Mouse (Mus musculus) spleen, postnatal 14 days (tissue): ENCODE data around the gene Gm1043.

ENCODE experiments used
- DNase-seq, 2 experiments: peaks; one replicate each; pipeline ENCODE4 v3.0.0; 2021 to 2022; ENCODE audit warnings: low spot score in 2 of 2

Gm1043 gene

GRCm38 (mm10) chr5:37085241-37085640, at the start of gene Gm1043:
Gene Gm1043, plus strand, starts transcription at chr5:37085370.
- DNase-seq = no peak

- DNase-seq = no peak
These were observed 49.3 kb upstream of the Gm1043 start for GRCm38 (mm10) chr5:37035896-37036295.

DNA sequence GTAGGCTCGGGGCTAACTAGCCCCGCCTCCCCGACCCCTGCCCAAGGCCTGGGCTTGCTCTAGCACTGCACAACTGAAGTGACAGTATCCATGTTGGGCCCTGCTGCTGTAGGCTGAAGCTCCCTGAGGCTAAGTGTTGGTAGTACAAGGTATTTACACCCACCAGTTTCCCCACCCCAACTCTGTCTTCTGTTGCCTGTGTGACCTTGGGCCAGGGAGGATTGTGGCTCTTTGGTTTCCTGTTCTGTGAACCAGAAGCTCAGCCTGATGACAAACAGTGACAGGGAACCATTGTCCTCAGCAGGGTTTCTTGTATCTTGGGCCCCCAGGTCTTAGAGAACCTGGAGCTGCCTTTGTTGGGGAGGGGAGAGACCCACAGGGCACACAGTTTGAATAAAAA, 48.3 kb upstream of the Gm1043 start:
- DNase-seq = no peak

GRCm38 (mm10) chr5:37039908-37040307, 45.3 kb upstream of the Gm1043 start:
- DNase-seq = no peak

- DNase-seq = no peak
These were observed 44.5 kb upstream of the Gm1043 start for GRCm38 (mm10) chr5:37040711-37041110.

DNA sequence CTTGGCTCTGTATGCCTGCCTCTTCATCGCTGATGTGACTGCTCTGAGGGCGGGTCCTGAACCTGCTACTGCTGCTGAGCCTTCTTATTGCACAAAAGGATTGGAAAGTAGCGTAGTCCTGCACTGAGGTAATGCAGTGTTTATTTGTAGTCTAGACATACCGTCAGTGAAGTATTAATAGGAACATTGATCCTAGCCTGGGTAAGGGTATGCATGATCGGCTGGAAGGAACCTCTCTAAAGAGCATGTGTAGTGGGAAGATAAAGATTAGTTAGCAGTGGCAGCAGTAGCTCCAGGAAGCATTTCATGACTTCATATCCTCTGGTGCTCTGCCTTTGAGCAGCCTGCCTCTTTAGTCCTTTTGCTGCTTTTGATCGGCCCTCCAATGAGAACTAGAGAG, 43.5 kb upstream of the Gm1043 start:
- no peak for DNase-seq

GRCm38 (mm10) chr5:37042934-37043333, 42.2 kb upstream of the Gm1043 start:
- no peak for DNase-seq

DNA sequence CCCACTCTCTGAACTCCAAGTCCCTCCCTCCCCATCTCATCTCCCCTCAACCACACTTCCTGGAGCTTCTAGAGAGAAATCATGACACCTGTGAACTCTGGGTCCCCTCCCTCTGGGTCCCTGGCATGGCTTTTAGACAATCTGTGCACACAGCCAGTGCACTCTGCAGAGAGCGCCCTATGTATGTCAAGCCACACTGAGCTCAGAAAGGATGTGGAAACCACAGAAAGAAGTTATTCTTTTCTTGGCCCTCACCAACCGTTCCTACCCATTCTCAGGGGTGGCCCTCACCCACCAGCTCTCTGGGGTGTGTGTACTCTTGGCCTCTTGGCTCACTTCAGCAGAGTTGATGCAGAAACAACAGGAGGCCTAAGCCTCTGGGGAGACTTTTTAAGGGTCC, 40.4 kb upstream of the Gm1043 start:
- DNase-seq = peak; percentile 29 to 34

DNA sequence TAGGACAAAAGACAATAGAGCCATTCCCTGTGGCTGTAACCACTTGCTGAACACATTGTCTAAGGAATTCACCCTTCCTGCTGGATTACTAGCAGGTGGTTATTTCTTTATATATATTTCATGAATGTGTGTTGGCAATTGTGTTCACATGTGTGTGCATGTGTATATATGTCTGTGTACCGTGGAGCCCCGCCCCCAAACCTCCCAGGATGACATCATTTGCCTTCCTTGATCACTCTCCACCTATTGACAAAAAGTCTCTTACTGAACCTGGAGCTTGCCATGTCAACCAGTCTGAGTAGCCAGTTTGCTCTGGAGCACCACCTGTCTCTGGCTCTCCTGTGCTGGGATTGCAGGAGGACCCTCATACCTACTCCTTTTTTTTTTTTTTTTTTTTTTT, 39.6 kb upstream of the Gm1043 start:
- DNase-seq = no peak

- DNase-seq = no peak
These were observed 38.4 kb upstream of the Gm1043 start for GRCm38 (mm10) chr5:37046791-37047190.

DNA sequence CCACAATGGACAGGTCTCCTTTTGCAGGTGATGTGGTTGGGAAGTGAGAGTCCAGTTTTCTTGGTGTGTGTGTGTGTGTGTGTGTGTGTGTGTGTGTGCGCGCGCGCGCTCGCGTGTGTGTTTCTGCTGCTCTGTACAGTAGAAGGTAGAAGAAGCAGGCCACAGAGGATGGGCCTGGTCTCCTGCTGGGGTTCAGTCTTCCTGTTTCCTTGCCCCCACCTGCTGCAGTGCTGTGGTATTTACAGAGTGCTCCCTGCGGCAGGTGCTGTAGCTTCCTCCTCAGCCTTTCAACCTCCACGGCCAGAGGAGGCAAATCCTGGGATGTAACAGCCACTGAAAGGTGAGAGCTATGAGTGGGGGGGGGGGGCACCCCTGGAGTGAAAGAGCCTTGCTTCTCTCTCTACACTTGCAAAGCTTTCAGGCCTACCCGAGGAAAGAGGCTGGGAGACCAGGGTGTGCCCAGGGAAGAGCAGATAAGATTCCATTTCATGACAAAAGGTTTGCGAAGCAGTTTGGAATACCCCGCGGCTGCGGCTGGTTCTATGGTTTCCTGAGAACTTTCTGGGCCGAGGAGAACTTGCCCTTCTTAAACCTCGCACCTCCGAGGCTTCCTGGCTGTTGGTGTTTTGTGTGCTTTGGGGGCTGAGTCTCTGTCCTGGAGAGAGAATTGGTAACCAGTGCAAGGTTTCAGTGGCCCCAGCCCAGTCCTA, 37.8 kb upstream of the Gm1043 start:
- DNase-seq = peak; percentile 14 to 17

GRCm38 (mm10) chr5:37047992-37048391, 37.2 kb upstream of the Gm1043 start:
- DNase-seq = peak in 1 of 2 experiments; percentile 30

DNA sequence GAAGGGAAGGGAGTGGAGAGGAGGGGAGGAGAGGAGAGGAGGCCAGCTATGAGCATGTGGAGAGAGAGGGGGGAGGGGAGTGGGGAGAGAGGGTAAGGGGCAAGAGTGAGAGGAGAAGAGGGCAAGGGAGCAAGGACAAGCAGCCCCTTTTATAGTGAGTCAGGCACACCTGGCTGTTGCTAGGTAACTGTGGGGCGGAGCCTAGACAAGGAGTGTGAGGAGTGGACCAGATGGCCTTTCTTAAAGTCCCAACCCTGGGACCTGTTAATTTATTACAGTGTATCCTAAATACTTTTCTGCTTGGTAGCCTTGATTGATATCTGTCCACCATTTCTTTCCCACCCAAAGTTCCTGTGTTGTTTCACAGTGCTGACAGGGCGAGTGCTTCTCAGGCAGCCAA, 36.1 kb upstream of the Gm1043 start:
- no peak for DNase-seq

GRCm38 (mm10) chr5:37050521-37051373, 34.4 kb upstream of the Gm1043 start:
- no peak for DNase-seq

GRCm38 (mm10) chr5:37051374-37052100, 33.6 kb upstream of the Gm1043 start:
- DNase-seq = no peak

DNA sequence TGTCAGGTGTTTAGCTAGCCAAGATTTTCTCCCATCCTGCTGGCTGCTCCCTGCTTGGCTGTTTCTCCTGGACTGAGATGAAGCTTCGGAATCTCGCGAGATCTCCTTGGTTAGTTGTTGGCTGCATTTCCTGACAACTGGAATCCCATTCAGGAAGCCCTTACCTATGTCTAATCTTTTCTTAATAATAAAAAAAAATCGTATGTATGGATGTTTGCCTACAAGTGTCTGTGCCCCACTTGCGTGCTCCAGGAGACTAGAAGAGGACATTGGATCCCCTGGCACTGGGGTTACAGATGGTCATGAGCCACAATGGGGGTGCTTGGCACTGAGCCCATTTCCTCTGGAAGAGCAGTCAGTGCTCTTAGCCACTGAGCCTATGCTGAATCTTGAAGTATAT, 32.3 kb upstream of the Gm1043 start:
- no peak for DNase-seq

- DNase-seq = no peak
These were observed 29.4 kb upstream of the Gm1043 start for GRCm38 (mm10) chr5:37055789-37056188.

DNA sequence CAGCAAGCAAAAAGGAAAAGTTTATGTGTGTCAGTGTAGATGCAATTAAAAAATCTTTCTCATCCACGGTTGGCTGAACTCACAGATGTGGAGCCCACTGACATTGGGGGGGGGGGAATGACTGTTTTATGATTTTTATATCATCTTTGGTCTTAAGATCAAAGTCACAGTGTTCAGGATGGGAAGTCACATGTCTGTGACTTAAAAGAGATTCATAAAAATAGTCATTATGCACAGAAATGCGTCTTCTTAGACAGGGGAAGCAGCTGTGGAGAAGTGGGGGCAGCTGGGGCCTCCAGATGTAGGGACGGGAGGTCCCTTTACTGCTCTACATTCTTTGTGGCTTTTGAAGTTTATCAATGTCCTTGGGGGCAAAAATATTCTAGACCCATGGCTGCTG, 28.7 kb upstream of the Gm1043 start:
- DNase-seq = no peak

DNA sequence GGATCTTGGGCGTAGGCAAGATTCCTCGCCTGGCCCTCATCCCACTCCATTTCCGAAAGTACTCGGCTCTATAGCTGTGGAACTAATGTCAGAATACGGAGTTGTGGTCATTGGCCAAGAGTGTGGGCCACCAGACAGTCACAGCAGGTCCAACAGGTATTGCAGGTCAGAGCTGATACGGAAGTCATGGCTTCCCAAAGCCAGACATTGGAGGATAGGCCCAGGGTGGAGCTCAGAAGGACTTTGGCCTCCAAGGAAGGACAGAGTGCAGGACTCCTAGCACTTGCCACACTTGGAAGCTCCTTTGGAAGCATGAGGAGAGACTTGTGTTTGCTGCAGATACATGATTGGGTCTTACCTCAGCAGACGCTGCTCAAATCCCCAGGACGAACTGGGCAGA, 23.6 kb upstream of the Gm1043 start:
- no peak for DNase-seq

GRCm38 (mm10) chr5:37064454-37065449, 20.4 kb upstream of the Gm1043 start:
- DNase-seq = no peak
